Mouse (Mus musculus) heart, embryonic 14.5 days (tissue): Measurements from ENCODE around the gene Gsdma3. TPM values are rescaled to one million over a fixed set of nuclear protein-coding genes. Genes with fewer than 3 reads are reported as not detected.
"Not testable (repeated sequence)": the region's sequence is repeated elsewhere in the genome, so short reads cannot be mapped to it uniquely, and the experiment has no call there.

Source experiments
- ATAC-seq: fragments of 200-750 bp; cut with Nextera tagmentation; 2 replicates; pipeline ENCODE4 v1.8.0; 2017; ENCODE audit warnings: low read depth, moderate TSS enrichment; ENCODE audit not compliant: insufficient number of reproducible peaks, insufficient read depth, low FRiP score
- H3K27ac ChIP-seq, 2 experiments: fragments of 200-500 bp in 1 of 2; fragments of 300-500 bp in 1 of 2; sonication (generic) in 1 of 2; replicated peaks in 1 of 2; 2 replicates each; pipeline ENCODE4 v1.5.1; 2012 to 2014; ENCODE audit warnings: low read depth in 2 of 2, low read length in 2 of 2, control low read depth in 1 of 2, mild to moderate bottlenecking in 1 of 2, mixed read lengths in 1 of 2; ENCODE audit not compliant: control insufficient read depth in 1 of 2, insufficient read depth in 1 of 2
- H3K27me3 ChIP-seq: fragments of 300-500 bp; sonication (generic); 2 replicates; pipeline ENCODE4 v1.6.1; 2014; ENCODE audit warnings: mild to moderate bottlenecking, low read length, control low read depth; ENCODE audit not compliant: control insufficient read depth, insufficient read depth
- H3K36me3 ChIP-seq: fragments of 300-500 bp; sonication (generic); 2 replicates; pipeline ENCODE4 v1.6.1; 2014; ENCODE audit warnings: mild to moderate bottlenecking, control low read depth, low read length, mixed read lengths; ENCODE audit not compliant: control insufficient read depth, insufficient read depth
- H3K4me1 ChIP-seq, 2 experiments: fragments of 200-500 bp in 1 of 2; fragments of 300-500 bp in 1 of 2; sonication (generic) in 1 of 2; 2 replicates each; pipeline ENCODE4 v1.6.1; 2012 to 2014; ENCODE audit warnings: low read length in 2 of 2, control low read depth in 1 of 2, mixed read lengths in 1 of 2; ENCODE audit not compliant: control insufficient read depth in 2 of 2, insufficient read depth in 2 of 2
- H3K4me2 ChIP-seq: fragments of 300-500 bp; sonication (generic); 2 replicates; pipeline ENCODE4 v1.6.1; 2014; ENCODE audit warnings: mild to moderate bottlenecking, low read length
- H3K4me3 ChIP-seq, 2 experiments: fragments of 200-500 bp in 1 of 2; fragments of 300-500 bp in 1 of 2; sonication (generic) in 1 of 2; 2 replicates each; pipeline ENCODE4 v1.5.1; 2012 to 2014; ENCODE audit warnings: low read length in 2 of 2, mild to moderate bottlenecking in 2 of 2, control low read depth in 1 of 2, low read depth in 1 of 2, moderate library complexity in 1 of 2; ENCODE audit not compliant: control insufficient read depth in 1 of 2, insufficient read depth in 1 of 2
- H3K9ac ChIP-seq: fragments of 300-500 bp; sonication (generic); 2 replicates; pipeline ENCODE4 v1.6.1; 2014; ENCODE audit warnings: mild to moderate bottlenecking, low read length
- H3K9me3 ChIP-seq: fragments of 300-500 bp; sonication (generic); 2 replicates; pipeline ENCODE4 v1.6.1; 2016; ENCODE audit warnings: low read length, control low read depth; ENCODE audit not compliant: control insufficient read depth
- WGBS: fragments of 180-500 bp; shearing (Covaris S2); extraction: QIAGEN DNeasy Blood & Tissue Kit; methylation state at CpG from one replicate; pipeline ENCODE4 v1.1.7; 2014; 5-methylcytosine and 5-hydroxymethylcytosine counted together
- polyA plus RNA-seq: library from polyadenylated mRNA; unstranded; fragments of >200 nt; fragmentation: Nextera tagmentation; extraction: Ambion mirVana; gene quantifications from 2 replicates; pipeline ENCODE4 v1.2.1, GENCODE M21; 2014

The Gsdma3 gene
- polyA plus RNA-seq, 1 experiment from 2014 or later = not detected

DNA sequence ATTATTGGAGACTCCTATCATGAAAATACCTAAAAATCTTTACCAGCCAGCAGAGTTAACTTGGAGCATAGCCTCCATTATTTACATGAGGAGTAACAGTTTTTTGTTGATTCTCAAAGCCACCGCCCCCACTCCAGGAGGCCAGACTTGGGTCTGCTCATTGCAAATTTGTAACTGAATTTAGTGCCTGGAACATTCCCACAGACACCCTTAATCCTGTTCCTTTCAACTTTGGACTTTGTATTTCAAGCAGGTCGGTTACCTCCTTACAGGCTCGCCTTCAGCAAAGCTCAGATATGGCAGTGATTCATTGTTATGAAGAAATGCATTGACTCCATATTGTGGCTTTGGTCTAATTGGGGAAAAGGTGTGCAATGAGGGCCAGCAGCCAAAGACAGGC is 18.6 kb downstream of the Gsdma3 start:
- H3K9me3 ChIP-seq = no peaks in the 10 kb centered on the region
- H3K27ac ChIP-seq = no peak overlapping the region
- H3K9ac ChIP-seq = no peak overlapping the region
- H3K4me1 ChIP-seq = no peaks in the 10 kb centered on the region
- H3K4me2 ChIP-seq = no peak overlapping the region
- no peak for ATAC-seq
- peaks cover 9% of the 10 kb centered on the region for H3K27me3 ChIP-seq
- no peaks in the 10 kb centered on the region for H3K36me3 ChIP-seq
- H3K4me3 ChIP-seq = no peak overlapping the region
- WGBS = 80% methylated on average over 3 of the region's 3 CpGs

DNA sequence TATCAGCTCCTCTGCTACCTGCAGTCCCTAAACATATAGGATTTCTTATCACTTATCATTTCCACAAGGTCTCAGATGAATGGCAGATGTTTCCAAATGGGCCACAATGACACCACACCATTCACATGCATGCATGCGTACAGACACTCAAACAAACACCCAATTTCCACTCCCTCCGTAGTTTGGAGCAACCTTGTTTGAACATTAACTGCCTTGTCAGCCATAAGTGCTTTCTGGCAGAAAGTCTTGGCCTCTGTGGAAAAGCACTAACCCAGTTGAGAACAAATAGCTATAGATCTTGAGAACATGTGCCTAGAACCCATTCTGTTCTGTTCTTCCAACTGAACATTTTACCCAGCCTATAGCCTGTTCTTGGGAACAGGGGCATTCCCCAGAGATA is 19.8 kb downstream of the Gsdma3 start:
- WGBS = 79% methylated on average over 2 of the region's 2 CpGs

DNA sequence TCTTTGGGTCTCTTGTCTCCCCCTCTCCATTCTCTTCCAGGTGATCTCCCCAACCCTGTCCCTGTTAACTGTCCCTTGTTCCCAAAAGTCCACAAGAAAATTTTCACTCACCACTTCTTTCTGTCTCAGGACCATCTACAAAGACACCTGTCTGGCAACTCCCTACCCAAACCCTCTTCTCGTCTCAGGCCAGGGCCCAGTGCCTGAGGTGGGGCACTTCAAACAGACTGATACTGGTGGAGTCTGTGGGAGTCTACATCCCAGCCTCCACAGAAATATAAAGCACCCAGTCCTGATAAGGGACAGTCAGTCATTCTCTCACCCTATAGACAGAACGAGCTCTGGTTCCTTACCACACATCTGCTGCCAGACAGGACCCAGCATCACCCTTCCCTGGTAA is 20.3 kb downstream of the Gsdma3 start, which contains the start of gene Gsdma2:
Gsdma2 (plus strand) TSS at position 301 of the 400 bp plus-strand sequence.
- ATAC-seq = no peak
- WGBS = 47% methylated on average over 2 of the region's 2 CpGs

More for the DNA sequence above, 19.8 kb downstream of the Gsdma3 start:
- no peak for ATAC-seq
- Histone ChIP-seq H3K36me3 (no peaks in the 10 kb centered on the region), H3K9me3 (no peaks in the 10 kb centered on the region), H3K27ac (no peak overlapping the region), H3K27me3 (peaks cover 11% of the 10 kb centered on the region), H3K4me3 (no peak overlapping the region), H3K4me1 (no peaks in the 10 kb centered on the region), H3K9ac (no peak overlapping the region), H3K4me2 (no peak overlapping the region)

DNA sequence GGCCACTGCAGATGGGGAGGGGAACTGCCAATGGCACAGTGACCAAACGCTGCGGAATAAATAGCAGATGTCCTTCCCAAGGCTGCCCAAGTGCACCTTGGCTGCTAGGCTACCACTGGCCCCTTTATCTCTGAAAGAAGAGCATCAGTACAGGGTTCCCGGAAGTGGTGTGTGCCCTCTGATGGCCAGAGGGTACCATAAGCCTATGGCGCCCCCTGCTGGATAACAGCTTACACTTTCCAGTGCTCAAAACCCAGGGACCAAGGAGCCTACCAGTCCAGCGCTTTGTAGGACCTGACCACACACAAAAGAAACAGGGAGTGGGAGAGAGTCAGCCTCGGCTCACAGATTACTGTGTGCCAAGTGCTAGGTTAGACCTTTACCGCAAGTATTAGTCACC is 28.9 kb downstream of the Gsdma3 start:
- H3K27ac ChIP-seq, H3K4me3 ChIP-seq, H3K27me3 ChIP-seq, H3K9ac ChIP-seq, H3K9me3 ChIP-seq, ATAC-seq, H3K36me3 ChIP-seq, H3K4me1 ChIP-seq, H3K4me2 ChIP-seq: not testable (repeated sequence)
- 10% methylated on average over 7 of the region's 7 CpGs for WGBS

More for the DNA sequence above, 20.3 kb downstream of the Gsdma3 start, which contains the start of gene Gsdma2:
- Histone ChIP-seq H3K4me3 (no peak within 1 kb of the TSS), H3K4me1 (no peaks in the 10 kb centered on the region), H3K27ac (no peak within 1 kb of the TSS), H3K4me2 (no peak within 1 kb of the TSS), H3K9ac (no peak within 1 kb of the TSS), H3K27me3 (peaks cover 11% of the 10 kb centered on the region), H3K36me3 (no peaks in the 10 kb centered on the region), H3K9me3 (no peaks in the 10 kb centered on the region)

DNA sequence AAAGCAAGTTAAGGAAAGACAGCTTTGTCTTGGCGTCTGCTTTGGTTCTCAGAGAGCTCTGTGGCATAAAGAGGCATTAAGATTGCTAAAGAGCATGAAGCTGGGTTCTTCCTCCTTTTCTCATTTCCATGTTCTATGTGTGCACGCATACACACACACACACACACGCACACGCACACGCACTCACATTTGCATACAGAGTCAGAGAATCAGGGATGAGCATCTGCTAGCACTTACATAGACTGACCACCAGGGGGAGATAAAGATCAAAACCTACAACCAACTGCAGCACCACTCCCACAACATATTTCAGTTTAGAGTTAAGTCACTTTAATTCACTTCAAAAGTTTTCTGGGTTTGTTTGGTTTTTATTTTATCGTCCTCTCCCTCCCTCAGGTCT is 34.4 kb downstream of the Gsdma3 start:
- ATAC-seq = no peak
- Histone ChIP-seq H3K36me3 (no peaks in the 10 kb centered on the region), H3K4me2 (no peak overlapping the region), H3K4me3 (no peak overlapping the region), H3K27me3 (no peaks in the 10 kb centered on the region), H3K4me1 (no peaks in the 10 kb centered on the region), H3K27ac (no peak overlapping the region), H3K9me3 (no peaks in the 10 kb centered on the region), H3K9ac (no peak overlapping the region)
- 18% methylated on average over 6 of the region's 6 CpGs for WGBS

DNA sequence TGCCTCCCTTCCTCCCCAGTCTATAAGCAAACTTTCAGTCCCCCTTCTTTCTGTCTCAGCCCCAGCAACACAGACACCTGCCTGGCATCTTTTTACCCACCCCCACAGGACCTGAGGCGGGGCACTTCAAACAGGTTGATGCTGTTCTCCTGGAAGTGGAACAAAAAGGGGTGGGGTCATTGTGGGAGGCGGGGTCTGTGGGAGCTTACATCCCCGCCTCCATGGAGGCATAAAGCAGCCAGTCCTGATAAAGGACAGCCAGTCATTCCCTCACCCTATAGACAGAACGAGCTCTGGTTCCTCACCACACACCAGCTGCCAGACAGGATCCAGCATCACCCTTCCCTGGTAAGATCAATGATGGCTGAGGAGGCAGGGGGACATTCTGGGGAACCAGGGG is 37.9 kb downstream of the Gsdma3 start, which contains the start of gene Gsdma:
Gsdma (plus strand) TSS at position 261 of the 400 bp plus-strand sequence.
- peaks cover 28% of the 10 kb centered on the region for H3K27me3 ChIP-seq
- no peaks in the 10 kb centered on the region for H3K36me3 ChIP-seq
- H3K4me1 ChIP-seq = no peaks in the 10 kb centered on the region
- H3K9ac ChIP-seq = no peak within 1 kb of the TSS
- WGBS = 20% methylated on average over 4 of the region's 4 CpGs
- ATAC-seq = no peak
- no peak within 1 kb of the TSS for H3K4me2 ChIP-seq
- H3K4me3 ChIP-seq = no peak within 1 kb of the TSS
- H3K27ac ChIP-seq = no peak within 1 kb of the TSS
- H3K9me3 ChIP-seq = no peaks in the 10 kb centered on the region

DNA sequence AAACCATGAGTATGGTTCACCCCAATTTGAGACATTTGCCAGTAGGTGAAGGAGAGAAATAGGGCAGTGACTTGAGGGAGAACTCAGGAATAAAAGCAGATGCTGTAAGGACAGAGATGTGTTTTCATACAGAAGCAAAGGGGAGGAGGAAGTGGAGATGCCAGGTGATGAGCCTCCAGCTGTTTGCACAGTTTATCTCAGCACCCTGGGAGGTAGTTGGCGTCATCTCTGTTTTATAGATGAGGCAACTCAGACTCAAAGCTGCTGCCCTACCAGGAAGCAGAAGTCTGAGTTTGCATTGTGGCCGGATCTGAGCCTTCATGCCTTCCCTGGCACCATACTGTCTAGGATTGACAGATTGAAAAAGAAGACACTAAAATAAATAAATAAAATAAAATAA is 42.8 kb downstream of the Gsdma3 start:
- Histone ChIP-seq H3K27me3 (peaks cover 43% of the 10 kb centered on the region), H3K9me3 (no peaks in the 10 kb centered on the region), H3K9ac (no peak overlapping the region), H3K4me3 (no peak overlapping the region), H3K4me2 (no peak overlapping the region), H3K4me1 (no peaks in the 10 kb centered on the region), H3K27ac (no peak overlapping the region), H3K36me3 (no peaks in the 10 kb centered on the region)
- WGBS = 57% methylated on average over 2 of the region's 2 CpGs
- ATAC-seq = no peak

DNA sequence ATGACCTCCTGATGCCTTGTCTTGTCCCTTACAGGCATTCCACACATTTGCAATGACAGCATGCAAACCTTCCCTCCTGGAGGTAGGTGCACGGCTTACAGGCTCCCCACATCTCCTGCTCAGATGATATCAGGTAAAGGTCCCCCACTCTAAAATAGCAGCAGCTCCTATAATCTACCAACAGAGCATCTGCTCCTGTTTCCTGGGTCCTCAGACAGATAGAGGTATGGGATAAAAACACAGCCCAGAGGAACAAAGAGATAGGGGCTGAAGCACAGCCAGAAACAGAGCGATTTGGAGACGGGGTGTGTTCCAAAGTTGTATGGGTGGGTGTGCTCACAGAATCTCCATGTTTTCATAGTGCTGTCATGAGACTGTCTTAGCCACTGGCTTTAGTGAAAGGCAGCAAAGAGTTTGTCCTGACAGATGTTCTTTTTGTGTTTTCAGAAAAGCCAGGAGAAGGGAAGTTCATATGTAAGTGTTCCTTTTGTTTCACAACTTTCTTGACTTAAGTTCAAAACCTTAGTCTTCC is 45.2 kb downstream of the Gsdma3 start:
- Histone ChIP-seq H3K4me1 (no peaks in the 10 kb centered on the region), H3K4me3 (no peak overlapping the region), H3K9ac (no peak overlapping the region), H3K9me3 (no peaks in the 10 kb centered on the region), H3K36me3 (no peaks in the 10 kb centered on the region), H3K27me3 (peaks cover 42% of the 10 kb centered on the region), H3K4me2 (no peak overlapping the region), H3K27ac (no peak overlapping the region)
- WGBS = 49% methylated on average over 3 of the region's 3 CpGs
- no peak for ATAC-seq
